Mouse (Mus musculus): ENCODE measurements around the gene Wipf1. TPM values are rescaled to one million over a fixed set of nuclear protein-coding genes. Genes with fewer than 3 reads are reported as not detected.

Gene Wipf1
- polyA plus RNA-seq, 1 experiment from 2014 or later = 7.8 TPM

Other genes starting within 250 kb of the Wipf1 start
- 15.1 and 16.6 TPM in 2 replicates for gene Scrn3, start 217.1 kb downstream of the Wipf1 start, polyA plus RNA-seq (2016; fragmentation: Nextera tagmentation; extraction: Ambion mirVana)
- gene Cir1, start 217.0 kb downstream of the Wipf1 start, polyA plus RNA-seq (2016; fragmentation: Nextera tagmentation; extraction: Ambion mirVana) = 9.7 and 12.0 TPM in 2 replicates
- 3.5 and 4.7 TPM in 2 replicates for gene Gpr155, start 143.2 kb downstream of the Wipf1 start, polyA plus RNA-seq (2016; fragmentation: Nextera tagmentation; extraction: Ambion mirVana)
- 0.16 and 0.45 TPM in 2 replicates for gene Chrna1, start 50.6 kb upstream of the Wipf1 start, polyA plus RNA-seq (2016; fragmentation: Nextera tagmentation; extraction: Ambion mirVana)
- gene Chn1, start 245.6 kb upstream of the Wipf1 start, polyA plus RNA-seq (2016; fragmentation: Nextera tagmentation; extraction: Ambion mirVana) = 15.0 and 17.7 TPM in 2 replicates